In the genomic region with DNA sequence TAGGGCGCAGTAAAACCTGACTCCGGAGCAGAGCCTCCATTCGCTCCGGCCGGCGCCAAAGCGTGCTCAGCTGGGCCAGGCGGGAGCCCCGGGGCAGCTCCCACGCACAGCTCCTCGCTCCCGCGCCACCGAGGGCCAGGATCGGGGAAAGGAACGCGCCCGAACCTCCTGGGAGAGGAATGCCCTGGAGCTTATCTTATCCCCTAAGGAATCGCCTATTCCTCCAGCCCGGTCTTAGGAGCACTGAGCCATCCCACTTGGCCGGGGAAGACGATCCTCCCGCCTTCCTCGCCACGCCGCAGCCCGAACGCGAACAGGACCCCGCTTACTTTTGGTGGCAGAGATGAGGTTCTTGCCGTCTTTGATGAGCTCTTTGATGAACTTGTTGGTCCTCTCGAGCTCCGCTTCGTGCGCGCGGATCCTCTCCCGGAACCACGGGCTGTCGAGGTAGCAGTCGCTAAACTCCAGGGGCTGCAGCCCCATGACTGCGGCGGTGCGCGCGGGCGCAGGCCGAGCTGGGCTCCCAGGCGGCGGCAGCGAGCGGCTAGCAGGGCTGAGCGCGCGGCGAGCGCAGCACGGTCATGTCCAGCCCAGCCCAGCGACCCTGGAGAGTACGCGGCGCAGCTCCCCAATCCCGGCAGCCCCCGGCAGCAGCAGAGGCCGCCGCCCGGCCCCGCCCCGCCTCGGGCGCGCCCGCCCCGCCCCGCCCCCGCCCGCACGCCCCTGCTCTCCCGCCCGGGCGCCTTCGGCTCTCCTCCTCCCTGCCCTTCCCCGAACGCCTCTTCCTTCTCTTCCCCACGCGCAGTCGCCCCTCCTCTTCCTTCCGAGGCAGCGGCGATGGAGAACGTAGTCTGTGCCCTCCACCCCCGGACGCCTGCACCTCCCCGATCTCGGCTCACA, we compare ENCODE assay signal across 8 mouse cellular contexts. TPM values are rescaled to one million over a fixed set of nuclear protein-coding genes. Genes with fewer than 3 reads are reported as not detected.
DNase-seq lines count a peak whose midpoint lies in the region; ATAC-seq and TF ChIP-seq lines count a peak whose summit lies in the region.

Gene Arhgap10 (minus strand): TSS at position 653 of the 900 bp plus-strand sequence.

- H3K4me3 ChIP-seq in ES-Bruce4 (ENCODE audit: low read depth, low read length) = peak within 1 kb of the TSS; percentile 90
- H3K4me3 ChIP-seq in forebrain, embryonic 13.5 days = peak within 1 kb of the TSS; percentile 66
- peak within 1 kb of the TSS; percentile 84 for H3K4me3 ChIP-seq in lung, embryonic 16.5 days (ENCODE audit: low read length)

- H3K27ac ChIP-seq in ES-Bruce4 (ENCODE audit: insufficient read depth, low read length) = no peak within 1 kb of the TSS
- no peak within 1 kb of the TSS for H3K27ac ChIP-seq in forebrain, embryonic 13.5 days
- H3K27ac ChIP-seq in lung, embryonic 16.5 days (ENCODE audit: low read length) = peak within 1 kb of the TSS; percentile 90

- H3K4me1 ChIP-seq in ES-Bruce4 (ENCODE audit: control insufficient read depth, insufficient read depth, low read length) = no peaks in the 10 kb centered on the region
- H3K4me1 ChIP-seq in forebrain, embryonic 13.5 days = peaks cover 13% of the 10 kb centered on the region
- peaks cover 21% of the 10 kb centered on the region for H3K4me1 ChIP-seq in lung, embryonic 16.5 days (replicated peaks; ENCODE audit: control insufficient read depth, insufficient read depth, low read length)

- peaks cover 10% of the 10 kb centered on the region for H3K27me3 ChIP-seq in ES-Bruce4 (ENCODE audit: control insufficient read depth, insufficient read depth, low read length, poor library complexity, severe bottlenecking)
- peaks cover 45% of the 10 kb centered on the region for H3K27me3 ChIP-seq in forebrain, embryonic 13.5 days
- no peaks in the 10 kb centered on the region for H3K27me3 ChIP-seq in lung, embryonic 16.5 days (ENCODE audit: control insufficient read depth, insufficient read depth, low read depth, low read length)

- H3K9ac ChIP-seq in ES-Bruce4 (ENCODE audit: low read depth, poor library complexity, severe bottlenecking) = peak within 1 kb of the TSS; percentile 77
- peak within 1 kb of the TSS; percentile 73 for H3K9ac ChIP-seq in forebrain, embryonic 13.5 days
- peak within 1 kb of the TSS; percentile 90 for H3K9ac ChIP-seq in lung, embryonic 16.5 days (ENCODE audit: low read length)

- H3K9me3 ChIP-seq in ES-Bruce4 (replicated peaks; ENCODE audit: control insufficient read depth, insufficient read depth, low read length, poor library complexity, severe bottlenecking) = no peaks in the 10 kb centered on the region
- H3K9me3 ChIP-seq in forebrain, embryonic 13.5 days (replicated peaks) = no peaks in the 10 kb centered on the region
- H3K9me3 ChIP-seq in lung, embryonic 16.5 days (ENCODE audit: control insufficient read depth, low read length) = no peaks in the 10 kb centered on the region

- TF ChIP-seq EP300 in ES-Bruce4 (IDR thresholded peaks at IDR 0.05; ENCODE audit: insufficient read depth, low read depth, low read length) = no peak

- ATAC-seq in forebrain, embryonic 13.5 days = peak; percentile 92
- peak; percentile 95 for ATAC-seq in lung, embryonic 16.5 days (ENCODE audit: low read depth)

- under 1% methylated on average over 61 of the region's 95 CpGs for WGBS in forebrain, embryonic 13.5 days
- WGBS in lung, embryonic 16.5 days = under 1% methylated on average over 71 of the region's 95 CpGs

- no peaks in the 10 kb centered on the region for H3K36me3 ChIP-seq in ES-Bruce4 (ENCODE audit: control insufficient read depth, insufficient read depth, low read length, poor library complexity, severe bottlenecking)
- H3K36me3 ChIP-seq in forebrain, embryonic 13.5 days (ENCODE audit: poor library complexity, severe bottlenecking) = no peaks in the 10 kb centered on the region
- no peaks in the 10 kb centered on the region for H3K36me3 ChIP-seq in lung, embryonic 16.5 days (ENCODE audit: control insufficient read depth, insufficient read depth, low read length)

- no peak for TF ChIP-seq CTCF in ES-Bruce4 (IDR thresholded peaks at IDR 0.05; ENCODE audit: low read depth, low read length)

- H3K4me2 ChIP-seq in forebrain, embryonic 13.5 days = peak within 1 kb of the TSS; percentile 90
- H3K4me2 ChIP-seq in lung, embryonic 16.5 days (ENCODE audit: low read depth, low read length) = peak within 1 kb of the TSS; percentile 81

- DNase-seq in c-Kit-positive CD71-positive TER-119-negative erythroid progenitor cells, embryonic 14.5 days (ENCODE audit: low read depth) = peak; percentile 63
- DNase-seq in heart, postnatal 10 days = peak; percentile 89 to 92
- DNase-seq in layer of hippocampus, adult 18-20 months (ENCODE audit: low spot score in 2 of 2) = peak in 1 of 2 experiments; percentile 45
- peak; percentile 86 for DNase-seq in ovary, adult 18-20 months (ENCODE audit: low spot score)
- peak; percentile 82 for DNase-seq in thymus, postnatal 0 days (ENCODE audit: low spot score)

- TF ChIP-seq POLR2A in ES-Bruce4 (IDR thresholded peaks at IDR 0.05; ENCODE audit: insufficient read depth, low read length) = no peak

- intact Hi-C loops in heart, postnatal 10 days (cut with DNase I) = loop anchor here (5.0 kb wide), 2 partner anchors 35 to 75 kb away; no protein-coding TSS in a partner anchor

RNA-seq across cellular contexts. Expression of gene Arhgap10, which starts in this region (rescaled TPM):
- polyA plus RNA-seq in ES-Bruce4 (2011; ENCODE audit: insufficient read depth, insufficient read length, low read depth, missing spikeins) = 26.0 and 26.7 TPM in 2 replicates
- 4.2 and 5.2 TPM in 2 replicates for polyA plus RNA-seq in forebrain, embryonic 13.5 days (2015; fragmentation: Nextera tagmentation; extraction: Ambion mirVana)
- 10 to 100 TPM; 54.5 to 54.6 TPM for total RNA-seq in heart, postnatal 10 days (2021)
- 10 to 100 TPM; 11.0 to 11.3 TPM for total RNA-seq in layer of hippocampus, adult 18-20 months (2021)
- 22.2 and 23.1 TPM in 2 replicates for polyA plus RNA-seq in lung, embryonic 16.5 days (2015; fragmentation: Nextera tagmentation; extraction: Ambion mirVana)
- 16.5 and 17.8 TPM in 2 replicates for polyA plus RNA-seq in thymus, postnatal 0 days (2015; fragmentation: Nextera tagmentation; extraction: Ambion mirVana)

Comparison
In these comparisons a context has a peak if more than half of its experiments do, and no peak if none do; other contexts are left out.
1. RNA of gene Arhgap10 (total RNA-seq): 54.5 to 54.6 TPM in heart, postnatal 10 days; 11.0 to 11.3 TPM in layer of hippocampus, adult 18-20 months; every median in the first group is over 4 times any median in the second.
2. Peak in every context shown above with its lines, with median percentiles within 50 percentile points of each other: H3K4me3 ChIP-seq and H3K9ac ChIP-seq.